Mouse (Mus musculus) small intestine, adult 2 months (tissue): ENCODE results near the gene Pogk.

Experiments used
- CTCF ChIP-seq: fragments of 200-500 bp; IDR thresholded peaks from 2 replicates; pipeline ENCODE4 v1.5.1; 2012; ENCODE audit warnings: low read depth, mild to moderate bottlenecking, control low read depth, inconsistent platforms, low read length, moderate library complexity, mixed read lengths; ENCODE audit not compliant: insufficient replicate concordance, insufficient read length; ENCODE audit errors: extremely low read depth
- POLR2A ChIP-seq: fragments of 200-500 bp; IDR thresholded peaks from 2 replicates; pipeline ENCODE4 v1.6.1; 2012; ENCODE audit warnings: low read depth, mild to moderate bottlenecking, control low read depth, inconsistent platforms, low read length, moderate library complexity

DNA sequence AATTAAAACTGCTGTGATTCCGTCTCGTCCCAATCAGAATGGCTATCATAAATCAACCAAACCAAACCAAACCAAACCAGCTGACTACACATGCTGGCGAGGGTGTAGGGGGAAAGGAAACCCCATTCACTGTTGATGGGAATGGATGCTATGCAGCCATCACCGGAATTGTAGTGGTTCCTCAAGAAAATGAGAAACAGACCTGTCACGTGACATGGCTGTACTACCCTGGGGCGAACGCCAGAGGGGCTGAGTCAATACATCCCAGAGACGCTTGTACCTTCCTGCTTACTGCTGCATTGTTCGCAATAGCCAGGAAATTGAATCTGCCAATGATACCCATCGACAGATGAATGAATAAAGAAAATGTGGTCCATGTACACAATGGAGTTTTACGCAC, 59.9 kb downstream of the Pogk start:
- no peak for TF ChIP-seq CTCF
- no peak for TF ChIP-seq POLR2A
